Mouse (Mus musculus) liver, embryonic 15.5 days (tissue): Measurements from ENCODE around the gene Uvrag. TPM values are rescaled to one million over a fixed set of nuclear protein-coding genes. Genes with fewer than 3 reads are reported as not detected.

Source experiments
- ATAC-seq: fragments of 200-750 bp; cut with Nextera tagmentation; 2 replicates; pipeline ENCODE4 v1.8.0; 2017; ENCODE audit warnings: moderate number of reproducible peaks, mild to moderate bottlenecking, moderate library complexity; ENCODE audit not compliant: insufficient read depth
- H3K27ac ChIP-seq: fragments of 300-500 bp; sonication (generic); replicated peaks from 2 replicates; pipeline ENCODE4 v1.5.1; 2015; ENCODE audit warnings: mild to moderate bottlenecking, inconsistent platforms
- H3K27me3 ChIP-seq: fragments of 300-500 bp; sonication (generic); 2 replicates; pipeline ENCODE4 v1.6.1; 2015; ENCODE audit warnings: mild to moderate bottlenecking, inconsistent platforms
- H3K36me3 ChIP-seq: fragments of 300-500 bp; sonication (generic); replicated peaks from 2 replicates; pipeline ENCODE4 v1.6.1; 2015; ENCODE audit warnings: moderate library complexity, mild to moderate bottlenecking, inconsistent platforms
- H3K4me1 ChIP-seq: fragments of 300-500 bp; sonication (generic); replicated peaks from 2 replicates; pipeline ENCODE4 v1.6.1; 2015; ENCODE audit warnings: inconsistent platforms
- H3K4me2 ChIP-seq: fragments of 300-500 bp; sonication (generic); 2 replicates; pipeline ENCODE4 v1.6.1; 2015; ENCODE audit warnings: moderate library complexity, mild to moderate bottlenecking, inconsistent platforms
- H3K4me3 ChIP-seq: fragments of 300-500 bp; sonication (generic); replicated peaks from 2 replicates; pipeline ENCODE4 v1.5.1; 2015; ENCODE audit warnings: mild to moderate bottlenecking, inconsistent platforms
- H3K9ac ChIP-seq: fragments of 300-500 bp; sonication (generic); 2 replicates; pipeline ENCODE4 v1.6.1; 2015; ENCODE audit warnings: moderate library complexity, mild to moderate bottlenecking, inconsistent platforms
- H3K9me3 ChIP-seq: fragments of 300-500 bp; sonication (generic); replicated peaks from 2 replicates; pipeline ENCODE4 v1.6.1; 2016; ENCODE audit warnings: inconsistent platforms
- WGBS: fragments of 180-500 bp; shearing (Covaris S2); methylation state at CpG from one replicate; pipeline ENCODE4 v1.1.7; 2015; ENCODE audit warnings: mixed read lengths; ENCODE audit not compliant: insufficient replicate concordance; 5-methylcytosine and 5-hydroxymethylcytosine counted together
- polyA plus RNA-seq: library from polyadenylated mRNA; unstranded; fragments of >200 nt; fragmentation: Nextera tagmentation; extraction: Ambion mirVana; gene quantifications from 2 replicates; pipeline ENCODE4 v1.2.1, GENCODE M21; 2015

Gene Uvrag
- polyA plus RNA-seq, 1 experiment from 2014 or later: 8.3 TPM

GRCm38 (mm10) chr7:98958172-98958571 lies 182.8 kb downstream of the Uvrag start:
- 54% methylated on average over 11 of the region's 11 CpGs for WGBS
- H3K27ac ChIP-seq: no peak overlapping the region
- ATAC-seq: no peak

GRCm38 (mm10) chr7:98957111-98957741 lies 183.7 kb downstream of the Uvrag start:
- no peaks in the 10 kb centered on the region for H3K27me3 ChIP-seq
- 73% methylated on average over 8 of the region's 8 CpGs for WGBS
- no peak overlapping the region for H3K4me3 ChIP-seq
- H3K27ac ChIP-seq: no peak overlapping the region
- no peaks in the 10 kb centered on the region for H3K9me3 ChIP-seq
- ATAC-seq: no peak
- H3K4me2 ChIP-seq: no peak overlapping the region
- H3K9ac ChIP-seq: no peak overlapping the region
- no peaks in the 10 kb centered on the region for H3K4me1 ChIP-seq
- no peaks in the 10 kb centered on the region for H3K36me3 ChIP-seq

More at GRCm38 (mm10) chr7:98958172-98958571, 182.8 kb downstream of the Uvrag start:
- H3K36me3 ChIP-seq: no peaks in the 10 kb centered on the region
- H3K9me3 ChIP-seq: no peaks in the 10 kb centered on the region
- H3K4me3 ChIP-seq: no peak overlapping the region
- H3K4me1 ChIP-seq: peaks cover 6% of the 10 kb centered on the region
- no peak overlapping the region for H3K4me2 ChIP-seq
- H3K27me3 ChIP-seq: no peaks in the 10 kb centered on the region
- no peak overlapping the region for H3K9ac ChIP-seq

GRCm38 (mm10) chr7:98956609-98957008 lies 184.3 kb downstream of the Uvrag start:
- H3K27ac ChIP-seq: no peak overlapping the region
- no peak for ATAC-seq
- H3K9ac ChIP-seq: no peak overlapping the region
- H3K9me3 ChIP-seq: no peaks in the 10 kb centered on the region
- no peaks in the 10 kb centered on the region for H3K4me1 ChIP-seq
- no peaks in the 10 kb centered on the region for H3K36me3 ChIP-seq
- no peak overlapping the region for H3K4me3 ChIP-seq
- WGBS: 68% methylated on average over 1 of the region's 1 CpGs
- H3K4me2 ChIP-seq: no peak overlapping the region
- H3K27me3 ChIP-seq: no peaks in the 10 kb centered on the region

GRCm38 (mm10) chr7:98953649-98954048 lies 187.3 kb downstream of the Uvrag start:
- WGBS: 40% methylated on average over 3 of the region's 3 CpGs
- ATAC-seq: no peak

GRCm38 (mm10) chr7:98944986-98945385 lies 196.0 kb downstream of the Uvrag start:
- Histone ChIP-seq H3K27me3 (no peaks in the 10 kb centered on the region), H3K36me3 (no peaks in the 10 kb centered on the region), H3K4me1 (peaks cover 3% of the 10 kb centered on the region; the same call in 1 of the 2 replicates), H3K27ac (no peak overlapping the region), H3K4me2 (no peak overlapping the region), H3K9me3 (no peaks in the 10 kb centered on the region), H3K9ac (no peak overlapping the region), H3K4me3 (no peak overlapping the region)
- ATAC-seq: no peak
- WGBS: 30% methylated on average over 3 of the region's 3 CpGs

More at GRCm38 (mm10) chr7:98953649-98954048, 187.3 kb downstream of the Uvrag start:
- no peak overlapping the region for H3K9ac ChIP-seq
- H3K4me2 ChIP-seq: no peak overlapping the region
- no peak overlapping the region for H3K4me3 ChIP-seq
- no peak overlapping the region for H3K27ac ChIP-seq
- H3K27me3 ChIP-seq: no peaks in the 10 kb centered on the region
- H3K4me1 ChIP-seq: no peaks in the 10 kb centered on the region
- H3K36me3 ChIP-seq: no peaks in the 10 kb centered on the region
- H3K9me3 ChIP-seq: no peaks in the 10 kb centered on the region

- 71% methylated on average over 5 of the region's 5 CpGs for WGBS
- Histone ChIP-seq H3K4me1 (peaks cover 3% of the 10 kb centered on the region; the same call in 1 of the 2 replicates), H3K4me3 (no peak overlapping the region), H3K27me3 (no peaks in the 10 kb centered on the region), H3K4me2 (no peak overlapping the region), H3K36me3 (no peaks in the 10 kb centered on the region), H3K9me3 (no peaks in the 10 kb centered on the region), H3K27ac (no peak overlapping the region), H3K9ac (no peak overlapping the region)
- ATAC-seq: no peak
Measured at GRCm38 (mm10) chr7:98943687-98944086, 197.3 kb downstream of the Uvrag start.

- no peak overlapping the region for H3K4me3 ChIP-seq
- ATAC-seq: no peak
- no peaks in the 10 kb centered on the region for H3K27me3 ChIP-seq
- no peak overlapping the region for H3K27ac ChIP-seq
- no peak overlapping the region for H3K9ac ChIP-seq
- WGBS: 77% methylated on average over 6 of the region's 6 CpGs
- peaks cover 3% of the 10 kb centered on the region; the same call in 1 of the 2 replicates for H3K4me1 ChIP-seq
- H3K9me3 ChIP-seq: no peaks in the 10 kb centered on the region
- H3K4me2 ChIP-seq: no peak overlapping the region
- no peaks in the 10 kb centered on the region for H3K36me3 ChIP-seq
Measured at GRCm38 (mm10) chr7:98942746-98943145, 198.2 kb downstream of the Uvrag start.

- H3K9ac ChIP-seq: no peak overlapping the region
Measured at GRCm38 (mm10) chr7:98939194-98939593, 201.7 kb downstream of the Uvrag start.

GRCm38 (mm10) chr7:98938621-98939020 lies 202.3 kb downstream of the Uvrag start:
- 69% methylated on average over 7 of the region's 7 CpGs for WGBS
- no peaks in the 10 kb centered on the region for H3K9me3 ChIP-seq
- H3K36me3 ChIP-seq: no peaks in the 10 kb centered on the region
- no peak overlapping the region for H3K9ac ChIP-seq
- no peak overlapping the region for H3K4me3 ChIP-seq
- H3K4me2 ChIP-seq: no peak overlapping the region
- peaks cover 11% of the 10 kb centered on the region; the same call in 1 of the 2 replicates for H3K4me1 ChIP-seq
- H3K27ac ChIP-seq: no peak overlapping the region
- H3K27me3 ChIP-seq: no peaks in the 10 kb centered on the region
- ATAC-seq: no peak

More at GRCm38 (mm10) chr7:98939194-98939593, 201.7 kb downstream of the Uvrag start:
- Histone ChIP-seq H3K27ac (no peak overlapping the region), H3K4me3 (no peak overlapping the region), H3K36me3 (no peaks in the 10 kb centered on the region), H3K9me3 (no peaks in the 10 kb centered on the region), H3K27me3 (no peaks in the 10 kb centered on the region), H3K4me1 (peaks cover 11% of the 10 kb centered on the region; the same call in 1 of the 2 replicates), H3K4me2 (no peak overlapping the region)
- WGBS: 81% methylated on average over 6 of the region's 6 CpGs
- no peak for ATAC-seq

- Histone ChIP-seq H3K36me3 (no peaks in the 10 kb centered on the region), H3K4me3 (no peak overlapping the region), H3K4me1 (0 out of 2 replicates have a peak, but pooled peaks cover 7% of the 10 kb centered on the region), H3K9ac (no peak overlapping the region), H3K4me2 (no peak overlapping the region), H3K27me3 (no peaks in the 10 kb centered on the region), H3K9me3 (no peaks in the 10 kb centered on the region), H3K27ac (no peak overlapping the region)
- ATAC-seq: no peak
- 76% methylated on average over 20 of the region's 20 CpGs for WGBS
Measured at GRCm38 (mm10) chr7:98937079-98937813, 203.7 kb downstream of the Uvrag start.

GRCm38 (mm10) chr7:98935757-98936156 lies 205.2 kb downstream of the Uvrag start:
- ATAC-seq: no peak
- H3K9ac ChIP-seq: no peak overlapping the region
- no peaks in the 10 kb centered on the region for H3K9me3 ChIP-seq
- H3K27me3 ChIP-seq: no peaks in the 10 kb centered on the region
- WGBS: 57% methylated on average over 6 of the region's 6 CpGs
- H3K36me3 ChIP-seq: no peaks in the 10 kb centered on the region
- H3K4me1 ChIP-seq: 0 out of 2 replicates have a peak, but pooled peaks cover 7% of the 10 kb centered on the region
- no peak overlapping the region for H3K27ac ChIP-seq
- H3K4me2 ChIP-seq: no peak overlapping the region
- no peak overlapping the region for H3K4me3 ChIP-seq
